Mouse (Mus musculus) kidney, postnatal 14 days (tissue): ENCODE data around the gene Lyzl4.

Source experiments
- DNase-seq: peaks from one replicate; pipeline ENCODE4 v3.0.0; 2022; ENCODE audit warnings: mixed read lengths

Gene Lyzl4

DNA sequence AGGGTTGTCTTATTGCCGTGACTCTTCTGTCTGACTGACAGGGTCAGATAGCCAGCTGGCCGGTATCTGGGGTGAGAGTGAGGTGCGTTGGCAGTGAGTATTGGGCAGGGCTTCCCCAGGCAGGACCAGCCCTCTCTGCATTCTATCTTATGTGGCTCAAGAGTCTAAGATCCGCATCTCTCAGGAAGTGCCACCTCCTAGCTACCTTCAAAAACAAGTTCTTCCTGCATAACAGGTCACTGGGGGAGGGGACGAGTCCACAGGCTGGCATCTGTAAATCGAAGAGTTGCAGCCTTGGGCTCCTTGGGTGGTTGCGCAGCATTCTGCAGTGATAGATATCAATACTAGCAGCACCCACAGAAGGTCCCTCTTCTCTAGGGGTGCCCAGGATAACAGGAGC is 5.1 kb upstream of the Lyzl4 start:
- DNase-seq = no peak

GRCm38 (mm10) chr9:121644855-121645254 is 3.0 kb upstream of the Lyzl4 start:
- DNase-seq = peak; percentile 30

DNA sequence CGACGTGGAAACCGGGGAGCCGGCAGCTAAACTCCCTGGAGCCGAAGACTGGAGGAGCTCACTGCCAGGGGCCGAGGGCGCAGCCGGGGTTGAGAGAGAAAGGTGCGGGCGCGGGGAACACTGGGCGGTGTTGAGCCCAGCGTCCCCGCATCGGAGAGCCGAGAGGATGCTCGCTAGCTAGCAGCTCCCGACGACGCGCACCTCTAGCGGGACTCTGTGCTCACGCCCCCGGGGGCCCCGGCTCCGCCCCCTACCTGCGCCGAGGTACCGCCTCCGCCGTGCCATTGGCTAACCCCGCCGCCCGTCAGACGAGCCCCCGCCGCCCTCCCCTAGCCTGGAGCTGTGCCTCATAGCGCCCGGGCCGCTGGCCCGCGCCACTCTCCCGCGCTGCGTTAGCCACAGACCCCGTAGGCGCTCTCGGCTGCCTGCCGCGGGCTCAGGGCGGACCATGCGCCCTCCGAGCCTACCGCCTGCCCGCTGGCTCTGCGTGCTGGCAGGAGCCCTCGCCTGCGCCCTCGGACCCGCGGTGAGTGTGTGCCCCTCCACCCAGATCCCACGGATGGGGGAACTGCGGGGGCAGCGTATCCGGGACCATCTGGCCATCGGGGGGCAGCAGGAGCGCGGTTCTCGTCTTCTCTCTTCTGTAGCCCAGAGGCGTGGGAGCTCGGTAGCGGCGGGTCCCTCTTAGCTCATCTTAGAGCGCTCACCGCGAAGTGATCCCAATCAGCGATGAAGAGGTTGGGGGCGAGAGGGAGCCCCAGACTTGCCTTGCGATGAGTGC is 695 bp upstream of the Lyzl4 start, which contains the start of gene Vipr1:
TSS of gene Vipr1 (plus strand) at position 316 of the 781 bp plus-strand sequence.
- peak; percentile 82 for DNase-seq

- peak; percentile 14 for DNase-seq
Observed at GRCm38 (mm10) chr9:121641235-121641915, 521 bp downstream of the Lyzl4 start.

- DNase-seq = no peak
Observed at GRCm38 (mm10) chr9:121639790-121640189, 2.1 kb downstream of the Lyzl4 start.

DNA sequence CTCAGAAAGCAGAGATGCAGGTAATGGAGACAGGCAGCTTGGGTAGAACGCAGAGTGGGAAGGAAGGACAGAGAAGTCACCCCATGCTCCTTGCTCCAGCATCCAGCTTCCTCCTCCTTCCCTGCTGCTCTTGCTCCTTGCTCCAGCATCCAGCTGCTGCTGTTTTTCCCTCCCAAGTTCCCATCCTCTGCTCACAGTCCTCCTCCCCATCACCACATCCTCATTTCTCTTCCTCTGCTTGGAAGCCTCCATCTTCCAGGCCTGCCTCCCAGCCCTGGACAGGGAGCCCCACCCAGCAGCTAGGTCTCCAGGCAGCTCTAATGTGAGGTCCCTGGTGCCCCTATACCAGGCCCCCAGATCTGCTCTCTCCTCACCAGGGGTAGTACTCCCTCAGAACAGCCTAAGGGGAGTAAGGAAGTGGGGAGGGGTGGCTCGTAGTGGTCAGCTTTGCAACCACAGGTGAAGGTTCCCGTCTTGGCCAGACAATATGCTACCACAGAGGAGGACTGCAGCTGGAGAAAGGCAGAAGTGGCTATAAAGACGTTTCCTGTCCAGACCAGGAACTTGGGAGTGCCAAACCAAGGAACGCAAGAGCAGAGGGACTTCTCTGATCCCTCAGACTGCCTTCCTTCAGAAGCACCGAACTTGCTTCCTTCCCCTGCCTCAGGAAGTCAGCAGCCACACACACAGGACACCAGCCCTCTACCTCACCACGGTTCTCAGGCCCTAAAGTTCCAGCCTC is 5.9 kb downstream of the Lyzl4 start:
- no peak for DNase-seq

DNA sequence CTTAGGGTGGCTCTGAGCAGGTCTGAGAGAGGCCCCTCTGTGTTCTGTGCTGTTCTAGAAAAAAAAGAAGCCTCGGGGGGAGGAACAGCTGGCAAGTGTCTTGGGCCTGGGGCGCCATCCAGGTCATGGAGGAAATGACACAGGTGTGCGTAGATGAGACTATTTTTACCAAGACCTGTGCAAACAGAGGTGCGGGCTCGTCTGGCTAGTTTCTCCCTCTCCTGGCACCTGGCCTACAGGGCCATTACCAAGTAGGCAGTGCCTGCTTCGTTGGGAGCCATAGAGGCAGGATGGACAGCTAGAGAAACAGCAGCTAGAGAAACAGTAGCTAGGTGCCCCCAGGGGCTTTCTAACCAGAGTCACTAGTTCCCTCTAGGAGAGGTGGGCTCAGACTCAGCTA is 8.6 kb downstream of the Lyzl4 start:
- no peak for DNase-seq

- DNase-seq = no peak
Observed at GRCm38 (mm10) chr9:121632891-121633290, 9.0 kb downstream of the Lyzl4 start.

DNA sequence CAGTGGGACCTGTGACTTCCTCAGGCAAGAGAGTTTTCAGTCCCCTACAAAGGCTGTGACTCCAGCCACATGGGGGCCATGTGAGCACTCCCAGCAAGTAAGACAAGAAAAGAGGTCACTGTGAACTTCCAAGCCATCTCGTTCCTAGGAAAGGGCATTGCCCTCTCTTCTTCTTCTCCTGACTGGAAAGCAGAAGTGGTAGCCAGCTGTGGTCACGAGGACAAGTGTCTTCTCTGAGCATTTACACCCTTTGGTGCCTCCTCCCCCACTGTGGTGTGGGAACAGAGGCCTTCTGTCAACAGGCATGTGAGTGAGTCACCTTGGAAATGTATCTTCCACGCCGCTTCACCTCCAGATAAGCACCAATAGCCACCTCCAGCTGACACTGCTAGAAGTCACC is 9.9 kb downstream of the Lyzl4 start:
- no peak for DNase-seq

DNA sequence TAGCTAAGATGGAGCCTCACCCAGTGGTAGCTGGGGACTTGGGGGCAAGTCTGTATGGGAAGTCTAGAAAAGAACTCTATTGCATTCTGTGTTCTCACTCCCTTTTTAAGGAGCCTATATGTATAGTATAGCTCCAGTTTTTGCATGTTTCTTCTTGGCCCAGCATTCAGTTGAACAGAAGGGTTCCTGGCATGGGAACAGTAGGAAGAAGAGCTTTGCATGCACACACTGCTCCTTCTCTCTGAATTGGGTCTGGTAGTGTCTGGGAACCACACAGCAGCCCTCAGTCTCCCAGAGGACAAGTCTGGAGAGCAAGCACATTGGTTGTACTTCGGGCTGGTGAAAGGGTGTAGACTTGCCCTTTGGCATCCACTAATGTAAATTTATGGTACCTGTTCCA is 11.3 kb downstream of the Lyzl4 start:
- no peak for DNase-seq

DNA sequence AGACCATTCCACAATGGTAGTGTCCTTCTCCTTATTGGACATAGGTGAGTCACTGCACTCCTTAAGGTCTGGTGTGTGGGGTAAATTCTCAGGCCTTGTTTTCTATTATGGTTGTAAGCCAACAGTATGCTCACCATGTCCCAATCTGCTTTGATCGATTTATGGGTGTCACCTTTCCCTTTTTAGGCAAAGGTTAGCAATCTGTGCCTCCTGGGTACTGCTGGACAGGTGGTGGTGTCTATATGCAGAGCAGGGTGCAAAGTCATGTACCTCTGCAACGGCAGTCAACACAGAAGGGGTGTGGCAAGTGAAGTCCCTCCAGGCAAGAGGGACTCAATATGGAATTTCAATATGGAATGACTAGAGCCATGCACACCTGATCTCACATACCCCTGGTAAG is 17.0 kb downstream of the Lyzl4 start:
- DNase-seq = no peak

DNA sequence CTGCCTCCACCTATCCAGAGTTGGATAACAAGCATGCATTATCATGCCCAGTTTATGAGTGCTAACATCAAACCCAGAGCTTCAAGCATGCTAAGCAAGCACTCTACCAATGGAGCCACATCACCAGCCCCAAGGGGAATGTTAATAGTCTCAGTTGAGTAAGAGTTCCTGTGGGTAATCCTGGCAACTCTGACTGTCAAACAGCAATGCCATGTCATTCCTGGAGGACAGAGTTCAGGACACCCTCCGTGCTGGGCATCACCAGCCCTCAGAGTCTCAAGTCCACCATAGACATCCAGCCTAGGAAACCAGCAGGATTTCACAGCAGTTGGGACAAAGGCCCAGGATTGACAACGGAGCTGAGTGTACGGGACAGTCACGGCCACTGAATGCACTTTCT is 18.7 kb downstream of the Lyzl4 start:
- DNase-seq = no peak

- no peak for DNase-seq
Observed at GRCm38 (mm10) chr9:121619441-121619840, 22.5 kb downstream of the Lyzl4 start.

DNA sequence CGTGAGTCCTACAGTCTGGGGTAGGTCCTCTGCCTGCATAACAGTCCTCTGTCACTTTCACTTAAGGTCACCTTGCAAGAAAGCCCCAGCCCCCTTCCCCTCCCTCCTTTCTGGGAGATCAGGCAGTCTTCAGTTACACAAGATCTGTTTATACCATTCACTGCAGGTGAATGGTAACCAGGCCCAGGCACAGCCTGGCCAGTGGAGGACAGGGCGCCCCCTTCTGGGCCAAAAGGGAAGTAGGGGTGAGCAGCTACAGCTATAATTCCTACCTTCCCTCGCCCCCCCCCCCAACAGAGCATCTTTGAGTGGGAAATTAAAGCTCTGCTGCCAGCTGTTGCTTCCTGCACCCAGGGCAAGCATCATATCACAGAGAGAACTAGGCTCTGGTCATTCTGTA is 25.4 kb downstream of the Lyzl4 start:
- no peak for DNase-seq

DNA sequence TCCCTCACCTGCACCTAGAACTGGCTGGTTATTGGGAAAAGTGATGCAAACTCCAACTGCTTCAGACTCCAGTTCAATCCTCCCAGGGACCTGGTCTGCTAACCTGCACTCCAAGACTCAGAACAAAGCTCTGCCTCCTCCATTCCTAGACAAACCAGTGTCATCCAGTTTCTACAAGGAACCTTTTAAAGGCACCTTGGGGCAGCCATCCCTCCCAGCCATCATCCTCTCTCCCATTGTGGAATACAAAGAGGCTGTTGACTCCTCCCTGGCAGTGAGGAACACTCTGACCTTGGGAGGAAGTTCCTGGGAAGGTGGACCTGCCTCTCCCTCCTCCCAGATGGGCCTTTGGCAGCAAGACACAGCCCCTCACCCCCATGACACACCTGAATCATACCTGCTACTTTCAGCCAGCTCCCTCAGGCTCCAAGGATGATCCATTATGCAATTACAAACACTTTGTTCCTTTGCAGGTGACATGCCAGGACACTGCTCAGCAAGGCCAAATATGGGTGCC is 27.6 kb downstream of the Lyzl4 start:
- no peak for DNase-seq

- DNase-seq = no peak
Observed at GRCm38 (mm10) chr9:121613192-121613591, 28.7 kb downstream of the Lyzl4 start.

GRCm38 (mm10) chr9:121609381-121609780 is 32.5 kb downstream of the Lyzl4 start:
- no peak for DNase-seq

GRCm38 (mm10) chr9:121606498-121607096 is 35.3 kb downstream of the Lyzl4 start:
- DNase-seq = no peak

GRCm38 (mm10) chr9:121605414-121606278 is 36.2 kb downstream of the Lyzl4 start:
- peak; percentile 82 for DNase-seq

DNA sequence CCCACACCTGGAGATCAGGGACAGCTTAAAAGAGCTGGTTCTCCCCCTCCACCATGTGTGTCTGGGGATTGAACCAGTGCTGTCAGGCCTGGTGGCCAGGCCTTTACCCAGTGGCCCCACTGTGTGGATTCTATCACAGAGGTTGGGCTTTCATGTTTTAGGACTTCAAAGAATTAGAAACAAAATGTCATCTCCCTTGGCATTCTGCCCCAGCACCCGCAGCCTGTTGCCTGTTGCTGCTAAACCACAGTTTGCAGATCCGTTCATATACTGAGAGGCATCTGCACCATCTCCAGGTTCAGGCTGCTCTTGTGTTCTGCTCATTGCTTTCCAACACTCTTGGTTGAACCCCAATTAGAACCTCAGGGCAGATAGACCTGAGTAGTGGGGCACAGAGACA is 39.5 kb downstream of the Lyzl4 start:
- no peak for DNase-seq

DNA sequence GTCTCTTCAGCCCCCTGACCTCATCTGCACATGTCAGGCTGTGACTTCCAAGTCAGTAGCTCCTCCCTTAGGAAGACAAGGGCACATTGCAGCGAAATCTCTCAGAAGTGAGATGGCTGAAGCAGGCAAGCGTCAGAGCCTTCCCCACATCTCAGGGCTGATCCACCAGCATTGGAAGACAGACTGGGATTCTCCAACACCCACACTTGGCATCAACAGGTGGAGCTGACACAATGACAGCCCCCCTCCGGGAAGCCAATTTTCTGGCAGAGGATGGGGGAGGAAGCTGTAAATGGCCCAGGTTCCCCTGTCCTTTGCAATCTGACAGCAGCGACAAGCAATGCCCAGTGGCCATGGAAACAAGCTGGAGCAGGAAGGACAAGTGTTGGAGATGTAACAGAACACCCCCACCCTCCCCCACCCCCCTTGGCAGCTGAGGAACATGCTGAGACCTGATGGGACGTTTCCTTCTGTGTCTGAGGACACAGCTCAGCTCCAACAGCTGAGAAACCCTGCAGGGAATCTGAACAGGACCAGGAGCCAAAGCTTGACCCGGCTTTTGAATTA is 41.0 kb downstream of the Lyzl4 start:
- DNase-seq = peak; percentile 19
